Mouse (Mus musculus) embryonic facial prominence, embryonic 13.5 days (tissue): ENCODE measurements at regions not wholly inside any gene's neighbourhood (a gene's known extent, or its start where the extent isn't known, plus 50 kb on each side); places are given as distances from the start of the nearest gene placed in this dataset.
A peak's percentile ranks its signal among the peaks of the same experiment; 100 is the strongest.

Experiments used
- ATAC-seq: fragments of 200-750 bp; cut with Nextera tagmentation; 2 replicates; pipeline ENCODE4 v1.8.0; 2017; ENCODE audit warnings: low read depth; ENCODE audit not compliant: insufficient number of reproducible peaks, insufficient read depth, low FRiP score, low TSS enrichment
- H3K27ac ChIP-seq: fragments of 300-500 bp; sonication (generic); 2 replicates; pipeline ENCODE4 v1.5.1; 2015; ENCODE audit warnings: moderate library complexity, mild to moderate bottlenecking, inconsistent platforms
- H3K27me3 ChIP-seq: fragments of 300-500 bp; sonication (generic); 2 replicates; pipeline ENCODE4 v1.6.1; 2015; ENCODE audit warnings: mild to moderate bottlenecking, inconsistent platforms
- H3K36me3 ChIP-seq: fragments of 300-500 bp; sonication (generic); 2 replicates; pipeline ENCODE4 v1.6.1; 2015; ENCODE audit warnings: mild to moderate bottlenecking, inconsistent platforms
- H3K4me1 ChIP-seq: fragments of 300-500 bp; sonication (generic); 2 replicates; pipeline ENCODE4 v1.6.1; 2015; ENCODE audit warnings: inconsistent platforms
- H3K4me2 ChIP-seq: fragments of 300-500 bp; sonication (generic); 2 replicates; pipeline ENCODE4 v1.6.1; 2015; ENCODE audit warnings: moderate library complexity, mild to moderate bottlenecking, inconsistent platforms
- H3K4me3 ChIP-seq: fragments of 300-500 bp; sonication (generic); 2 replicates; pipeline ENCODE4 v1.5.1; 2015; ENCODE audit warnings: mild to moderate bottlenecking, inconsistent platforms
- H3K9ac ChIP-seq: fragments of 300-500 bp; sonication (generic); 2 replicates; pipeline ENCODE4 v1.6.1; 2015; ENCODE audit warnings: mild to moderate bottlenecking, inconsistent platforms
- H3K9me3 ChIP-seq: fragments of 300-500 bp; sonication (generic); 2 replicates; pipeline ENCODE4 v1.6.1; 2016; ENCODE audit warnings: inconsistent platforms
- WGBS: fragments of 180-500 bp; shearing (Covaris S2); methylation state at CpG from one replicate; pipeline ENCODE4 v1.1.7; 2015; ENCODE audit warnings: mixed read lengths; 5-methylcytosine and 5-hydroxymethylcytosine counted together

DNA sequence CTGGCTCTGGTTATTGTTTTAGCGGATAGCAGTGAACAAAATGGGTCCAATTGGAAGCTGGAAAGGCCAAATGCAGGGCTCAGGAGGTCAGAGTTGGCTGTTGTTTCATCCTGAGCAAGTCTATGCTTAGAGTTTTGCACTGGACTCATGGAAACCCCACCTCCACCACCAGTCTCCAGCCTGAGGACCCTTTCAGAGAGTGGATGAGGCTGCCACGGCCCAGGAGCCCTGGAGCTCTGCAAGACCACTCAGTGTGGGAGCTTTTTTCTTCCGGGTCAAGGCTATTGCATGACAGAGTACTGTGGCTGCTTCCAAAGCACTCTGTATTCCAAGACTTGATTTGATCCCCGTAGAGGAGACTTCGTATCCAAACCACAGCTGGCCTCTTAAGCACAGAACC, 79.2 kb downstream of the Sox9 start:
- peaks cover 6% of the 10 kb centered on the region; the same call in 1 of the 2 replicates for H3K4me1 ChIP-seq
- 71% methylated on average over 5 of the region's 5 CpGs for WGBS
- H3K9me3 ChIP-seq, result peaks cover 7% of the 10 kb centered on the region
- H3K36me3 ChIP-seq, result no peaks in the 10 kb centered on the region
- no peak overlapping the region for H3K9ac ChIP-seq
- ATAC-seq, result no peak
- H3K27ac ChIP-seq, result no peak overlapping the region
- no peaks in the 10 kb centered on the region for H3K27me3 ChIP-seq
- H3K4me3 ChIP-seq, result no peak overlapping the region
- no peak overlapping the region for H3K4me2 ChIP-seq

DNA sequence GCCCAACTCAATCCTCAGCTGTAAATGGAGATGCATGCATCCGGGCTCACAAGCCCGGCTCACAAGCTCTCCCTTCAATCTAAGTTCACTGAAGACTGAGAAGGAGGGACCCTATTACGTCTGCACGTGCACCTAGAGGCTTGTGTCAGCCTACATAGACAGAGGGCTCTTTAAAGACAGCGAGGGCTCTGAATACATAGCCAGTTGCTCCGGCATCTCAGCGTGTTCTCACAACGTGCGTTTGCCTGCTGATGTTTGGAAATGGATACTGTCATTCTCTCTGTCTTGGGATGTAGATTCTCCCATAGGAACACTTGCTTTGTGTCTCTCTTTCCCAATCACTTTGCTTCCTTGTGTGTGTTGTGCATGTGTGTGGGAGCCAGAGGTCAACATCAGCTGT, 83.8 kb downstream of the Sox9 start:
- no peak overlapping the region for H3K27ac ChIP-seq
- H3K4me3 ChIP-seq, result no peak overlapping the region
- H3K4me1 ChIP-seq, result peaks cover 14% of the 10 kb centered on the region
- no peaks in the 10 kb centered on the region for H3K36me3 ChIP-seq
- no peak overlapping the region for H3K9ac ChIP-seq
- no peak for ATAC-seq
- no peak overlapping the region for H3K4me2 ChIP-seq
- 89% methylated on average over 9 of the region's 9 CpGs for WGBS
- no peaks in the 10 kb centered on the region for H3K9me3 ChIP-seq
- 0 out of 2 replicates have a peak, but pooled peaks cover under 1% of the 10 kb centered on the region for H3K27me3 ChIP-seq

DNA sequence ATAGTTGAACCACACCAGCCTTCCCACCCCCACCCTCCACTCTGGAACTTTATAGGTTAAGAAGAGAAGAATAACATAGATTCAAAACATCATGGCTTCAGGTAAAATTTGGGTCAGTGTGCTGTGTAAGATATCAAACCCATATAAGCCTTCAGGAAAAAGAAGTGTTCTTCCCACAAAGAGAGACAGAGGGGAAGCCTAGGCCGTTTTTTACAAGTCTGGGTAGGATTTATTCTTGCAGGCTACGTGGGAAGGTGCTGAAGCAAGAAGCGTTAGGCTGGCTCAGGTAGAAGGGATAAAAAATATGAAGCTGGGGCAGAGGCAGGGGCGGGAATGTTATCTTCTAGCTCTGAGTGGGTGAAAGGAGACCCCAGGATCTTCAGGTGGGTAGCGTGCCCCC, 87.5 kb downstream of the Sox9 start:
- H3K4me1 ChIP-seq, result peaks cover 12% of the 10 kb centered on the region
- no peaks in the 10 kb centered on the region for H3K36me3 ChIP-seq
- H3K27ac ChIP-seq, result no peak overlapping the region
- no peak overlapping the region for H3K4me3 ChIP-seq
- H3K9ac ChIP-seq, result peak overlapping the region; percentile 57; the same call in 1 of the 2 replicates
- WGBS, result 28% methylated on average over 5 of the region's 5 CpGs
- H3K4me2 ChIP-seq, result peak overlapping the region; percentile 60
- H3K9me3 ChIP-seq, result no peaks in the 10 kb centered on the region
- H3K27me3 ChIP-seq, result peaks cover 7% of the 10 kb centered on the region; the same call in 1 of the 2 replicates
- ATAC-seq, result no peak

DNA sequence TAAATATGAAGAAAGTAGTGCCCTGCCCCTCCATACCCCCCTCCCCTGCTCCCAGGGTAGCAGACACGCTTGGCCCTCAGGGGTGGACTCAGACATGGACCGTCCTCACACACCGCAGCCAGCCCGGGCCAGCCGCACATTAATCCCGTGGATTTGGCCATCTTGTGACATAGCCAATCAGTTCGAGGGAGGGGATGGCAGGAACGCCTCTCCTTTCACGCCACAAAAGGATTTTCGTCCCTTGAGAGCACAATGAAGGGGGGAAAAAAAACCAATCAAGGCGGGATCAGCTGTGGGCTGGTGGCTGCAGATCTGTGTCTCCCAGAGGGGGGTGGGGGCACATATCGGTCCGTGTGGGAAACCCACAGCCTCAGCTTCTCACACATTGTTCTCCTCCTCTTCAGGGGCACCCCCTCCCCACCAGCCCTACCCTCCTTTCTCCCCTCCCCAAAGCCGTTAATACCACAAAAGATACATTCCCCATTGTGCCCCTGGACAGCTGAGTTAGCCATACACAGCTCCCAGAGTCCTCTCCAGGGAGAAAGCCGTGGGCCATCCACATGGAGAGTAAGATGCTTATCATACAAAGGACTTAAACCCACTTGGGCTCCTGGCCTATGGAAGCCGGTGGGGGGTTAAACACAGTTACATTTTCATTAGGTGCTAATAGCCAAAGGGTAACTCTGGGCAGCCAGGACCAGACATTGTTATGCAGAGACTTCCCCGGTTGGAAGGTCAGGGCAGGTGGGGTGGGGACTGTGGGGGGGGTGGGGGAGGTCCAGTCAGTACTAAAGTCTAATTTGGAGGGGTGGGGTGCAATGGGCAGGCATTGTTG, 88.4 kb downstream of the Sox9 start:
- Histone ChIP-seq H3K9me3 (no peaks in the 10 kb centered on the region), H3K36me3 (no peaks in the 10 kb centered on the region), H3K27ac (no peak overlapping the region), H3K4me1 (peaks cover 12% of the 10 kb centered on the region), H3K9ac (peak overlapping the region; percentile 57), H3K4me2 (peak overlapping the region; percentile 60), H3K4me3 (peak overlapping the region; percentile 29), H3K27me3 (peaks cover 7% of the 10 kb centered on the region; the same call in 1 of the 2 replicates)
- WGBS, result 3% methylated on average over 17 of the region's 17 CpGs
- peak; percentile 26; the same call in 1 of the 2 replicates for ATAC-seq

DNA sequence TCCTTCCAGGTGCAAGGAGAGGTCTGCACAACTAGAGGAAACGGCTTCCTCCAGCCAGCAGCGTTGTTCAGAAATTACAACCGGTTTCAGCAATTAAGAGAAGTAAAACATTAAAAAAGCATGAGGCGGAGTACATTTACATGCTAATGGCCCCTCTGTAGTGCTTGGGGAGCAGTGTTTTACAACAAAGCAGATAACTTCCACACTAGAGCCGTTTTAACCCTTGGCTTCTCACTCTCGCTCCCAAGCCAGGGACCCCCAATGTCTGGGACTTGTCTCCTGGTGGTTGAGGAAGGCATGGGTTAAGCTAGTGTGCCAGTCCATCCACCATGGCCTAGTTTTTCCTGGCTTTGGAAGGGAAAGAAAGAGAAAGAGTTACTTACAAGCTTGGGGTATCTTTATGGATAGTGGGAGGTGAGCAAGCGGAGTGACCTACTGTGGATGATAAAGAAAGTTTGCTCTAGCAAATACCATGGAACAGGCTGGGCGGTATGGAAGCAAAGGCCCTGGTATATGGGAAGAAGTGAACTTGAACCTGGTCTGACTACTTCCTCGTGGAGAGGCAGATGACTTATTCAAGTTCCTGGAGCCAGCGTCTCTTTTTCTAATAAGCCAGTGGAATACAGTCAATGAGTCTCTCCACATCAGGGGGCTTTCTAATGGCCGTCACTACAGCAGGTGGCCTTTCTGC, 90.8 kb downstream of the Sox9 start:
- 62% methylated on average over 11 of the region's 11 CpGs for WGBS

DNA sequence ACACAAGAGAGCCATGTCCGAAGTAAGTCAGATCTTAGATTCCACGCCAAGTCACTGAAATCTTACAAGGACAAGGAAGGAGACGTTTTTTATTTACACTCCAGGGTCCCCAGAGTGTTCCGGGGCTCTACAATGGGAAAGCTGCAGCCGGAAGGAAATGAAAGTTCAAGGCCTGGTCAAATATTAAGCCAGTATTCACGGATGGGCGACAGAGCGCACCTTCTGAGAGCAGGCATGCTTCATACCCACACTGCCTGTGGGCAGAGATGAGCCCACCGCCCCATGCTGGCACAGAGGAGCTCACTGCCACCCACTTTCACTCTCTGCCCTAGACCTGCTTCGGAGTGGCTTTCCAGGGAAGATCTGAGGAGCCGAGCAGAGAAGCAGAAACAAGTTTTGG, 92.2 kb downstream of the Sox9 start:
- WGBS, result 86% methylated on average over 11 of the region's 11 CpGs

More for the DNA sequence above, 90.8 kb downstream of the Sox9 start:
- H3K27ac ChIP-seq, result no peak overlapping the region
- H3K4me3 ChIP-seq, result no peak overlapping the region
- no peak overlapping the region for H3K9ac ChIP-seq
- no peaks in the 10 kb centered on the region for H3K36me3 ChIP-seq
- no peaks in the 10 kb centered on the region for H3K9me3 ChIP-seq
- H3K4me1 ChIP-seq, result peaks cover 12% of the 10 kb centered on the region
- no peak overlapping the region for H3K4me2 ChIP-seq
- ATAC-seq, result no peak
- H3K27me3 ChIP-seq, result peaks cover 7% of the 10 kb centered on the region; the same call in 1 of the 2 replicates

DNA sequence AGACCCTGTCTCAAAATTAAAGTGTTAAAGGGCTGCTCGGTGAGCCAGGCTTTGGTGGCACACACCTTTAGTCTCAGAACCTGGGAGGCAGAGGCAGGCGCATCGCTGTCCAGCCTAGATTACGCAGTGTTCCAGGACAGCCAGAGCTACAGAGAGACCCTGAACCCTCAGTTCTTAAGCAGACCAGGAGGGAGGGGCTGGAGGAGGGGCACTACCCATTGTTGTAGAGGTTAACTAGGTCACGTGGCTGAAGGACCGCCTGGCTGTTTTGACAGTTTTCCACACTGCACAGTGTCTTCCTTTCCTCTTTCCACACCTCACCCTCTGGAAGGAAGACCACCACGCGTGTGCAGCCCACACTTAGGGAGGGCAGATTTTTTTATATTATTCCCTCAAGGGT, 94.2 kb downstream of the Sox9 start:
- Histone ChIP-seq H3K27ac (no peak overlapping the region), H3K9me3 (no peaks in the 10 kb centered on the region; the same call in 1 of the 2 replicates), H3K4me2 (no peak overlapping the region), H3K27me3 (peaks cover 3% of the 10 kb centered on the region; the same call in 1 of the 2 replicates), H3K9ac (no peak overlapping the region), H3K4me3 (no peak overlapping the region), H3K4me1 (no peaks in the 10 kb centered on the region), H3K36me3 (no peaks in the 10 kb centered on the region)
- no peak for ATAC-seq
- WGBS, result 48% methylated on average over 8 of the region's 8 CpGs

More for the DNA sequence above, 92.2 kb downstream of the Sox9 start:
- H3K4me3 ChIP-seq, result no peak overlapping the region
- no peak for ATAC-seq
- no peaks in the 10 kb centered on the region for H3K36me3 ChIP-seq
- H3K4me2 ChIP-seq, result no peak overlapping the region
- peaks cover 12% of the 10 kb centered on the region for H3K4me1 ChIP-seq
- no peaks in the 10 kb centered on the region; the same call in 1 of the 2 replicates for H3K9me3 ChIP-seq
- H3K27me3 ChIP-seq, result peaks cover 7% of the 10 kb centered on the region; the same call in 1 of the 2 replicates
- no peak overlapping the region for H3K9ac ChIP-seq
- H3K27ac ChIP-seq, result no peak overlapping the region

DNA sequence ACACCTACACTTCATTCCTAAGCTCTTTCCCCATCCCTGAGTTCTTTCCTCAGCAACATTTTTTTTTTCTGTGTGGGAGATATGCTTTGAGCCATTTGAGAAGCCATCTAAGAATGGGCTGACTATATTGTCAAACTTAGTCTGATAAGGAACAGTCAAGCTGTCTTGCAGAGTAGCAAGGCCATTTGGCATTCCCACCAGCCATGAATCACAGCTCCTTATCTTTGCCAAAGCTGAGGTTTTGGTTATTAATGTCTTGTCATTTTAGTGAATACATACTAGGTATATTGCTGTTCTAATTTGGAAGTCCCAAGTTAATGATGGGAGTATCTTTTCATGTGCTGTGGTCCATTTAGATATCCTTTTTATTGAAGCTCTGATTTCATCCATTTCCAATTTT, 96.4 kb downstream of the Sox9 start:
- Histone ChIP-seq H3K27ac (no peak overlapping the region), H3K27me3 (no peaks in the 10 kb centered on the region), H3K36me3 (no peaks in the 10 kb centered on the region), H3K4me3 (no peak overlapping the region), H3K9ac (no peak overlapping the region), H3K4me2 (no peak overlapping the region), H3K9me3 (no peaks in the 10 kb centered on the region; the same call in 1 of the 2 replicates), H3K4me1 (no peaks in the 10 kb centered on the region)
- ATAC-seq, result no peak

DNA sequence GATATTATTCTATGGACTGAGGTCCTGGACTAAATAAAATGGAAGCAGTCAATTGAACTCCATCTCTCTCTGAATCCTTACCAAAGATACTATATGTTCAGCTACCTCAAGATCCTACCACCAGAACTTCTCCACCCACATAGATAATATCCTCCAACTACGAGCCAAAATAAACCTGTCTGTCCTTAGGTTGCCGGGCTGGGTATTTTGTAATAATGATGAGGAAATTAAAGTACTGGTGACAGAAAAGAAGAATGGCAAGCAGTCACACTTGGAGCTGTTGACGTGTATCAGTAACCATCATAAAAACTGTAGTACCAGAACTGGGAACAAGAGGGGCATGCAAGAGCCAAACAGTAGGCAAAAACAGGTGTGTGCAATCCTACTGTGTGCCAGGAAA, 98.7 kb downstream of the Sox9 start:
- Histone ChIP-seq H3K36me3 (no peaks in the 10 kb centered on the region), H3K9ac (no peak overlapping the region), H3K27me3 (no peaks in the 10 kb centered on the region), H3K9me3 (no peaks in the 10 kb centered on the region; the same call in 1 of the 2 replicates), H3K4me2 (no peak overlapping the region), H3K4me1 (no peaks in the 10 kb centered on the region), H3K4me3 (no peak overlapping the region), H3K27ac (no peak overlapping the region)
- 88% methylated on average over 3 of the region's 3 CpGs for WGBS
- no peak for ATAC-seq

DNA sequence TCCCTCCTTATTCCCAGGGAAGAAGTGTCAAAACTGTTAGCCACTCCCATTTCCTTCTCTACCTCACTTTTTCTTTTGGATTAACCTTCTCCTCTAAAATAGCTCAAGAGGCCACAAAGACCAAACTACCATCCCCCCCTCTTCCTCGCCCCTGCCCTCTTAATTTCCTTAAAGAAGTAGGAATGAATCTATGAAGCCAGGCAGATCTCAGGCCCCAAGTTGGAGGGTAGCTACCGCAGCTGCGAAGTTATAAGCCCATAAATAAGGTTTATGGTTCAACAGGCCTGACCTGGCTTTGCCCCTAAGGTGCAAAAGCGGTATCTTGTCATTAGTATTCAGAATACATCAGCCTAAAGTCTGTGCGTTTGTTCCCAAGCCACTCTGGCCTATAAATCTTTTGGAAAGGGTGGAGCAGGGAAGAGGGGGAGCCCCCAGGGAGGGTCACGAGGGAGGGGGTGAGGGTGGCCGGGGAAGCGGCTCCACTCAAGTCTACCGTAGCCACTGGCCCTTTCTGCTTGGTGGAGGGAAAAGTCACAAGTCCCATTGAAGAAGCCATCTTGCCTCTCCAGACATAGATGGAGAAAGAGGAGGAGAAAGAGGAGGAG, 103.4 kb downstream of the Sox9 start:
- no peaks in the 10 kb centered on the region for H3K9me3 ChIP-seq
- H3K4me2 ChIP-seq, result no peak overlapping the region
- WGBS, result 79% methylated on average over 9 of the region's 9 CpGs
- no peaks in the 10 kb centered on the region for H3K27me3 ChIP-seq
- no peak overlapping the region for H3K9ac ChIP-seq
- no peak overlapping the region for H3K4me3 ChIP-seq
- no peak for ATAC-seq
- no peaks in the 10 kb centered on the region for H3K4me1 ChIP-seq
- H3K27ac ChIP-seq, result no peak overlapping the region
- no peaks in the 10 kb centered on the region for H3K36me3 ChIP-seq

DNA sequence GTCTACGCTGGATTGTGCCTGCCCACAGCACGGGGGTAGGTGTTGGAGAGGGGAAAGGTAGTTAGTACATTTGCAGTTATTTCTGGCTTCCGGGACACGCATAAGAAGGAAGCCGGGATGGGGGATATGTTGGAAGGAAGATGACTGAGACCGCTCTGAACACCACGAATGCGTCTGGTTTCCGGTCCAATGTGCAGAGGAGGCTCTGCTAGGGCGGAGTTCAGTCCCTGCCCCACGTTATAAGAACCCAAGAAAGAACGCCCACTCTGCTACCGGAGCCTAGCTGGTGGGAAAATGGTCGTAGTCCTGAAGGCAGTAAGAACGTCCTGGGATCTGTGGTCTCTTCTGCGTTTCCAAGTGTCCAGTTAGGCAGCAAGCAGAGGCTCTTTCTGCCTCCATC, 104.1 kb downstream of the Sox9 start:
- ATAC-seq, result no peak
- no peaks in the 10 kb centered on the region for H3K27me3 ChIP-seq
- H3K4me2 ChIP-seq, result no peak overlapping the region
- no peak overlapping the region for H3K4me3 ChIP-seq
- no peaks in the 10 kb centered on the region for H3K9me3 ChIP-seq
- no peaks in the 10 kb centered on the region for H3K36me3 ChIP-seq
- no peak overlapping the region for H3K9ac ChIP-seq
- 88% methylated on average over 16 of the region's 16 CpGs for WGBS
- no peaks in the 10 kb centered on the region for H3K4me1 ChIP-seq
- H3K27ac ChIP-seq, result no peak overlapping the region
